ENCODE assay signal across 20 mouse cellular contexts in genomic region chr2:46441348-46441747, GRCm38 (mm10).
DNase-seq lines count a peak whose midpoint lies in the region; ATAC-seq and TF ChIP-seq lines count a peak whose summit lies in the region.
"Had no signal": no experiment of that assay in that cellular context is flagged by ENCODE, and none has a peak within 500 bp of the region (broad histone marks: within the 10 kb centered on the region; RNA-seq: fewer than 3 reads in every experiment).

No protein-coding gene starts in this region.

- no peaks in the 10 kb centered on the region for H3K9me3 ChIP-seq in heart, embryonic 11.5 days (replicated peaks; ENCODE audit: control insufficient read depth, low read length)
- H3K9me3 ChIP-seq in limb, embryonic 15.5 days: no peaks in the 10 kb centered on the region
- H3K9me3 ChIP-seq in limb, embryonic 10.5 days (replicated peaks): no peaks in the 10 kb centered on the region
- H3K9me3 ChIP-seq: embryonic facial prominence, embryonic 15.5 days; G1E; midbrain, embryonic 12.5 days had no signal

- peaks cover 6% of the 10 kb centered on the region; the same call in 1 of the 2 replicates for H3K4me1 ChIP-seq in heart, embryonic 11.5 days (ENCODE audit: control insufficient read depth, insufficient read depth, low read length)
- H3K4me1 ChIP-seq in limb, embryonic 15.5 days: peaks cover 22% of the 10 kb centered on the region
- H3K4me1 ChIP-seq in limb, embryonic 10.5 days: peaks cover 16% of the 10 kb centered on the region
- H3K4me1 ChIP-seq in bone marrow macrophage, adult 2 months (ENCODE audit: control insufficient read depth, insufficient read depth, low read length): peaks cover 24% of the 10 kb centered on the region

- H3K27ac ChIP-seq in heart, embryonic 11.5 days (ENCODE audit: low read depth, low read length): no peak overlapping the region
- 0 out of 2 replicates have a peak overlapping the region, but pooled peaks have one; percentile 82 for H3K27ac ChIP-seq in limb, embryonic 15.5 days
- H3K27ac ChIP-seq in limb, embryonic 10.5 days: no peak overlapping the region
- peak overlapping the region; percentile 95 for H3K27ac ChIP-seq in bone marrow macrophage, adult 2 months (ENCODE audit: insufficient read depth, low read depth, low read length)
- peak overlapping the region; percentile 98 for H3K27ac ChIP-seq in macrophage
- H3K27ac ChIP-seq: embryonic facial prominence, embryonic 15.5 days; left cerebral cortex, adult 2 months; midbrain, embryonic 12.5 days had no signal

- H3K27me3 ChIP-seq in heart, embryonic 11.5 days (ENCODE audit: control insufficient read depth, insufficient read depth, low read length): no peaks in the 10 kb centered on the region
- no peaks in the 10 kb centered on the region for H3K27me3 ChIP-seq in limb, embryonic 15.5 days
- H3K27me3 ChIP-seq in limb, embryonic 10.5 days (ENCODE audit: low read depth, poor library complexity, severe bottlenecking): peaks cover 8% of the 10 kb centered on the region; the same call in 1 of the 2 replicates
- H3K27me3 ChIP-seq: CH12.LX; embryonic facial prominence, embryonic 15.5 days; midbrain, embryonic 12.5 days had no signal

- no peak for ATAC-seq in heart, embryonic 11.5 days (replicated peaks; ENCODE audit: insufficient number of reproducible peaks, low FRiP score, low TSS enrichment)
- ATAC-seq in limb, embryonic 15.5 days (ENCODE audit: insufficient number of reproducible peaks, low FRiP score, low TSS enrichment, low read depth): no peak
- ATAC-seq: forebrain, embryonic 14.5 days; hindbrain, embryonic 16.5 days had no signal

- H3K4me3 ChIP-seq in heart, embryonic 11.5 days (ENCODE audit: low read depth, low read length): no peak overlapping the region
- H3K4me3 ChIP-seq in limb, embryonic 15.5 days: no peak overlapping the region
- no peak overlapping the region for H3K4me3 ChIP-seq in limb, embryonic 10.5 days
- no peak overlapping the region for H3K4me3 ChIP-seq in bone marrow macrophage, adult 2 months (ENCODE audit: insufficient read depth, low read length)
- no peak overlapping the region for H3K4me3 ChIP-seq in macrophage (ENCODE audit: inconsistent target)
- H3K4me3 ChIP-seq: embryonic facial prominence, embryonic 15.5 days; left cerebral cortex, adult 2 months; midbrain, embryonic 12.5 days had no signal

- no peak overlapping the region for H3K9ac ChIP-seq in heart, embryonic 11.5 days (ENCODE audit: low read depth, low read length)
- no peak overlapping the region for H3K9ac ChIP-seq in limb, embryonic 15.5 days
- H3K9ac ChIP-seq: embryonic facial prominence, embryonic 15.5 days; midbrain, embryonic 12.5 days had no signal

- no peak for TF ChIP-seq POLR2A in bone marrow macrophage, adult 2 months (IDR thresholded peaks at IDR 0.05; ENCODE audit: borderline replicate concordance, low read depth, low read length)

- no peak for TF ChIP-seq CTCF in bone marrow macrophage, adult 2 months (IDR thresholded peaks at IDR 0.05; ENCODE audit: low read depth, low read length)

- no peaks in the 10 kb centered on the region for H3K79me2 ChIP-seq in macrophage (ENCODE audit: inconsistent target)

- H3K36me3 ChIP-seq in heart, embryonic 11.5 days (ENCODE audit: control insufficient read depth, insufficient read depth, low read length): no peaks in the 10 kb centered on the region
- no peaks in the 10 kb centered on the region for H3K36me3 ChIP-seq in limb, embryonic 15.5 days
- H3K36me3 ChIP-seq in limb, embryonic 10.5 days: no peaks in the 10 kb centered on the region
- H3K36me3 ChIP-seq in macrophage (ENCODE audit: inconsistent target): no peaks in the 10 kb centered on the region
- H3K36me3 ChIP-seq: embryonic facial prominence, embryonic 15.5 days; G1E; midbrain, embryonic 12.5 days had no signal

- peak; percentile 90 for DNase-seq in heart, adult 11 months
- no peak for DNase-seq in limb, embryonic 10.5 days (ENCODE audit: low spot score)
- DNase-seq in thymus, adult 18-20 months: no peak
- DNase-seq in kidney, postnatal 25 days: no peak
- DNase-seq: adrenal gland, adult 8-10 months; B cell, adult 2 months; cerebellum, adult 9-10 months; gastrocnemius, postnatal 36 days; left cerebral cortex, postnatal 4 days had no signal

- WGBS in heart, embryonic 11.5 days (ENCODE audit: insufficient replicate concordance): 90% methylated on average over 5 of the region's 5 CpGs
- WGBS in limb, embryonic 15.5 days: 90% methylated on average over 5 of the region's 5 CpGs
- WGBS in limb, embryonic 10.5 days: 94% methylated on average over 5 of the region's 5 CpGs
- WGBS in macrophage (ENCODE audit: missing documents): 87% methylated on average over 5 of the region's 5 CpGs

- no peak overlapping the region for H3K4me2 ChIP-seq in heart, embryonic 11.5 days
- H3K4me2 ChIP-seq in limb, embryonic 15.5 days: no peak overlapping the region
- H3K4me2 ChIP-seq: embryonic facial prominence, embryonic 15.5 days; midbrain, embryonic 12.5 days had no signal

Comparison
In these comparisons a context has a peak if more than half of its experiments do, and no peak if none do; other contexts are left out.
1. H3K27ac ChIP-seq: peak in limb, embryonic 15.5 days (single experiment), bone marrow macrophage, adult 2 months (single experiment) and macrophage (single experiment); none in heart, embryonic 11.5 days (single experiment) and limb, embryonic 10.5 days (single experiment).